ENCODE assay signal across 9 mouse cellular contexts in the genomic region with DNA sequence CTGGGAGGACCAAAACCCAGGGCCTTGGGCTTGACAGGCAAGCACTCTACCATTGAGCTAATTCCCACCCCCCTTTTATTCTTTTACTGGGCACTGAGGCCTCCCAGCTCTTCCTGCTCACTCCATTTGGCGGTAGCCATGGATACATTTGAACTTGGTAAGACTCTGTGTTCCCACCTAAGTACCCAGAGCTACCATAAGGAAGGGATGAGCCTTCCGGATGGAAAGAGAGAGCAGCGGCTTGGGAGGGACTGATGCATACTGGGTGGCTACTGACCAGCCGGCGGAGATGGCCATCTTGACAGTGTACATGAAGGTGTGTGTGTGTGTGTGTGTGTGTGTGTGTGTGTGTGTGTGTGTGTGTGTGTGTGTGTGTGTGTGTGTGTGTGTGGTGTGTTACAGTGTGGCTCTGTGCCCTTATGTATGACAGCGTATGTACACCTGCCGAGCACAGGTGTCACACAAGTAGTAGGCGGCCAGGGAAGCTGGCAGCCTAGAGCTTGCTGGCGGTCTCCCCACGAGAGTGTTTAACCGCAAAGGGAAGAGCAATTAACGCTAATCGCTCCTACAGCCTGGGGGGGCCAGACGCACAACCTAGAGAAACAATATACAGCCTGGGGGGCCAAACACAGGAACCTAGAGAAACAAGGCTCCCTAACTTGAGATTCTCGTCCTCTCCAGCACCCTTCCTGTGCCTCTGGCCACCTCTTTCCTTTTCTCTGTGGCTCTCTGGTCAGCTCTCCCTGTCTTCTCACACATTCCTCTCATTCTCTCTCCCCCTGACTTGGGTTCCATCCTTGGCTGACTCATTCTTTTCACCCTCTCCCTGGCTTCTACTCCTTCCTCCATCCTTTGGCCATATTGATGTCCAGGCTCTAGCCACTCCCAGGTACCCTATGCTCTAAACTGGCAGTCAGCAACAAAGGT. TPM values are rescaled to one million over a fixed set of nuclear protein-coding genes. Genes with fewer than 3 reads are reported as not detected.
A peak's percentile ranks its signal among the peaks of the same experiment; 100 is the strongest.
DNase-seq lines count a peak whose midpoint lies in the region; ATAC-seq and TF ChIP-seq lines count a peak whose summit lies in the region.
"Had no signal": no experiment of that assay in that cellular context is flagged by ENCODE, and none has a peak within 500 bp of the region (broad histone marks: within the 10 kb centered on the region; RNA-seq: fewer than 3 reads in every experiment).

No protein-coding gene starts in this region.

- TF ChIP-seq CTCF in heart, adult 2 months (IDR thresholded peaks at IDR 0.05) = no peak

- peak overlapping the region; percentile 97 for H3K27ac ChIP-seq in heart, adult 2 months
- H3K27ac ChIP-seq in forebrain, embryonic 11.5 days (ENCODE audit: low read depth, low read length) = peak overlapping the region; percentile 95
- H3K27ac ChIP-seq in liver, embryonic 12.5 days = peak overlapping the region; percentile 18; the same call in 1 of the 2 replicates

- H3K27me3 ChIP-seq in heart, adult 2 months (ENCODE audit: control insufficient read depth, insufficient read depth, low read length) = no peaks in the 10 kb centered on the region; the same call in 1 of the 2 replicates
- no peaks in the 10 kb centered on the region for H3K27me3 ChIP-seq in forebrain, embryonic 11.5 days (ENCODE audit: control insufficient read depth, insufficient read depth, low read length)
- H3K27me3 ChIP-seq in liver, embryonic 12.5 days (replicated peaks) = peaks cover 21% of the 10 kb centered on the region

- no peak for TF ChIP-seq POLR2A in heart, adult 2 months (IDR thresholded peaks at IDR 0.05; ENCODE audit: insufficient read depth, low read depth, low read length)

- no peaks in the 10 kb centered on the region for H3K9me3 ChIP-seq in forebrain, embryonic 11.5 days (ENCODE audit: control insufficient read depth, low read length)
- H3K9me3 ChIP-seq in liver, embryonic 12.5 days (replicated peaks) = no peaks in the 10 kb centered on the region

- peaks cover 8% of the 10 kb centered on the region; the same call in 1 of the 2 replicates for H3K36me3 ChIP-seq in heart, adult 2 months (ENCODE audit: control insufficient read depth, insufficient read depth, low read length)
- H3K36me3 ChIP-seq in forebrain, embryonic 11.5 days (ENCODE audit: control insufficient read depth, insufficient read depth, low read length) = peaks cover 4% of the 10 kb centered on the region
- H3K36me3 ChIP-seq in liver, embryonic 12.5 days = peaks cover 15% of the 10 kb centered on the region

- no peak for TF ChIP-seq EP300 in heart, adult 2 months (IDR thresholded peaks at IDR 0.05; ENCODE audit: insufficient read depth, low read depth, low read length)

- peak overlapping the region; percentile 95 for H3K4me3 ChIP-seq in heart, adult 2 months
- peak overlapping the region; percentile 85 for H3K4me3 ChIP-seq in forebrain, embryonic 11.5 days (ENCODE audit: low read depth, low read length)
- H3K4me3 ChIP-seq in liver, embryonic 12.5 days = peak overlapping the region; percentile 61; the same call in 1 of the 2 replicates

- H3K4me2 ChIP-seq in forebrain, embryonic 11.5 days (ENCODE audit: low read depth, low read length, severe bottlenecking) = peak overlapping the region; percentile 59
- peak overlapping the region; percentile 67 for H3K4me2 ChIP-seq in liver, embryonic 12.5 days

- intact Hi-C loops in heart, adult 2 months (cut with DNase I) = no loop called here

- ATAC-seq in forebrain, embryonic 11.5 days (replicated peaks; ENCODE audit: low FRiP score) = no peak
- no peak for ATAC-seq in liver, embryonic 12.5 days

- DNase-seq in heart, adult 2 months = no peak
- no peak for DNase-seq in heart, postnatal 4 days
- DNase-seq in Muller cell, postnatal 12 days (ENCODE audit: inconsistent ontology term) = peak; percentile 86
- peak; percentile 63 for DNase-seq in forebrain, embryonic 11.5 days (ENCODE audit: low spot score)
- DNase-seq in ovary, adult 18-20 months (ENCODE audit: low spot score) = no peak
- no peak for DNase-seq in adipocyte (ENCODE audit: low spot score)
- no peak for DNase-seq in kidney, adult 11 months

- H3K4me1 ChIP-seq in heart, adult 2 months (ENCODE audit: control insufficient read depth, insufficient read depth, low read length) = peaks cover 34% of the 10 kb centered on the region
- H3K4me1 ChIP-seq in forebrain, embryonic 11.5 days (replicated peaks; ENCODE audit: control insufficient read depth, insufficient read depth, low read length) = peaks cover 51% of the 10 kb centered on the region
- peaks cover 53% of the 10 kb centered on the region for H3K4me1 ChIP-seq in liver, embryonic 12.5 days

- H3K9ac ChIP-seq in heart, adult 2 months (ENCODE audit: low read depth, low read length) = peak overlapping the region; percentile 54
- H3K9ac ChIP-seq in forebrain, embryonic 11.5 days (ENCODE audit: low read length) = peak overlapping the region; percentile 93
- peak overlapping the region; percentile 70; the same call in 1 of the 2 replicates for H3K9ac ChIP-seq in liver, embryonic 12.5 days

- WGBS in heart, adult 2 months = 36% methylated on average over 15 of the region's 15 CpGs
- 16% methylated on average over 15 of the region's 15 CpGs for WGBS in forebrain, embryonic 11.5 days
- 62% methylated on average over 15 of the region's 15 CpGs for WGBS in liver, embryonic 12.5 days (ENCODE audit: insufficient replicate concordance)

- H3K79me2 ChIP-seq in heart, adult 2 months (replicated peaks; ENCODE audit: control insufficient read depth, insufficient read depth, low read length) = peaks cover 2% of the 10 kb centered on the region

RNA-seq across cellular contexts. Expression of a gene that starts 1.5 kb away (rescaled TPM):
- 10 to 100 TPM; 52.2 to 69.8 TPM for total RNA-seq in heart, adult 2 months (2021)
- polyA plus RNA-seq in heart, adult 2 months (2012; rRNA removed) = 56.8 and 101 TPM in 2 replicates
- total RNA-seq in heart, postnatal 4 days (2021) = 100 to 1,000 TPM; 140 to 147 TPM
- 371 and 409 TPM in 2 replicates for polyA plus RNA-seq in forebrain, embryonic 11.5 days (2014; fragmentation: Nextera tagmentation; extraction: Ambion mirVana)
- 25.7 and 26.0 TPM in 2 replicates for polyA plus RNA-seq in liver, embryonic 12.5 days (2016; fragmentation: Nextera tagmentation; extraction: Ambion mirVana)

RNA-seq across cellular contexts. Expression of a gene that starts 14.6 kb away (rescaled TPM):
- total RNA-seq in heart, adult 2 months (2021) = 1 to 10 TPM; 3.3 to 5.6 TPM
- 51.7 and 53.8 TPM in 2 replicates for polyA plus RNA-seq in heart, adult 2 months (2012; rRNA removed)
- 10 to 100 TPM; 11.9 to 18.1 TPM for total RNA-seq in heart, postnatal 4 days (2021)
- 1.1 and 2.0 TPM in 2 replicates for polyA plus RNA-seq in forebrain, embryonic 11.5 days (2014; fragmentation: Nextera tagmentation; extraction: Ambion mirVana)
- polyA plus RNA-seq in liver, embryonic 12.5 days (2016; fragmentation: Nextera tagmentation; extraction: Ambion mirVana) = 0.08 and 0.32 TPM in 2 replicates

RNA-seq across cellular contexts. Expression of a gene that starts 53.1 kb away (rescaled TPM):
- not detected for total RNA-seq in heart, adult 2 months (2021)
- 0.10 and 0.35 TPM in 2 replicates for polyA plus RNA-seq in heart, adult 2 months (2012; rRNA removed)
- under 1 TPM in 1 of 2 experiments, not detected in 1; 0.11 TPM for total RNA-seq in heart, postnatal 4 days (2021)
- polyA plus RNA-seq in forebrain, embryonic 11.5 days (2014; fragmentation: Nextera tagmentation; extraction: Ambion mirVana) = 0.08 TPM in 1 of 2 replicates, not detected in the other
- polyA plus RNA-seq in liver, embryonic 12.5 days (2016; fragmentation: Nextera tagmentation; extraction: Ambion mirVana) = not detected in 2 replicates
- total RNA-seq: heart, postnatal 10 days had no signal

RNA-seq across cellular contexts. Expression of a gene that starts 56.4 kb away (rescaled TPM):
- total RNA-seq in heart, adult 2 months (2021) = 10 to 100 TPM; 10.9 to 13.5 TPM
- 25.9 and 39.9 TPM in 2 replicates for polyA plus RNA-seq in heart, adult 2 months (2012; rRNA removed)
- 10 to 100 TPM; 19.1 to 20.1 TPM for total RNA-seq in heart, postnatal 4 days (2021)
- 104 and 122 TPM in 2 replicates for polyA plus RNA-seq in forebrain, embryonic 11.5 days (2014; fragmentation: Nextera tagmentation; extraction: Ambion mirVana)
- 19.0 and 20.5 TPM in 2 replicates for polyA plus RNA-seq in liver, embryonic 12.5 days (2016; fragmentation: Nextera tagmentation; extraction: Ambion mirVana)

RNA-seq across cellular contexts. Expression of a gene that starts 57.2 kb away (rescaled TPM):
- 100 to 1,000 TPM; 100 to 116 TPM for total RNA-seq in heart, adult 2 months (2021)
- 62.7 and 93.8 TPM in 2 replicates for polyA plus RNA-seq in heart, adult 2 months (2012; rRNA removed)
- 100 to 1,000 TPM; 114 to 115 TPM for total RNA-seq in heart, postnatal 4 days (2021)
- 116 and 118 TPM in 2 replicates for polyA plus RNA-seq in forebrain, embryonic 11.5 days (2014; fragmentation: Nextera tagmentation; extraction: Ambion mirVana)
- polyA plus RNA-seq in liver, embryonic 12.5 days (2016; fragmentation: Nextera tagmentation; extraction: Ambion mirVana) = 77.8 and 82.3 TPM in 2 replicates

Comparison
In these comparisons a context has a peak if more than half of its experiments do, and no peak if none do; other contexts are left out.
1. DNase-seq: peak in Muller cell, postnatal 12 days (single experiment) and forebrain, embryonic 11.5 days (single experiment); none in heart, adult 2 months (0 of 2), heart, postnatal 4 days (single experiment), ovary, adult 18-20 months (single experiment), adipocyte (single experiment) and kidney, adult 11 months (single experiment).
2. H3K27ac ChIP-seq: peak in every context shown above with its lines; median percentile 97 in heart, adult 2 months; 95 in forebrain, embryonic 11.5 days; 18 in liver, embryonic 12.5 days.
3. RNA of a gene that starts 14.6 kb away (polyA plus RNA-seq): 51.7 to 53.8 TPM in heart, adult 2 months; 1.1 to 2.0 TPM in forebrain, embryonic 11.5 days and 0.08 to 0.32 TPM in liver, embryonic 12.5 days; every median in the first group is over 10 times any median in the second.
4. Peak in every context shown above with its lines, with median percentiles within 50 percentile points of each other: H3K4me3 ChIP-seq and H3K9ac ChIP-seq.